Mouse (Mus musculus): Measurements from ENCODE around the gene Lrp2. TPM values are rescaled to one million over a fixed set of nuclear protein-coding genes. Genes with fewer than 3 reads are reported as not detected.

The Lrp2 gene
- polyA plus RNA-seq, 1 experiment from 2014 or later = 1.6 TPM

DNA sequence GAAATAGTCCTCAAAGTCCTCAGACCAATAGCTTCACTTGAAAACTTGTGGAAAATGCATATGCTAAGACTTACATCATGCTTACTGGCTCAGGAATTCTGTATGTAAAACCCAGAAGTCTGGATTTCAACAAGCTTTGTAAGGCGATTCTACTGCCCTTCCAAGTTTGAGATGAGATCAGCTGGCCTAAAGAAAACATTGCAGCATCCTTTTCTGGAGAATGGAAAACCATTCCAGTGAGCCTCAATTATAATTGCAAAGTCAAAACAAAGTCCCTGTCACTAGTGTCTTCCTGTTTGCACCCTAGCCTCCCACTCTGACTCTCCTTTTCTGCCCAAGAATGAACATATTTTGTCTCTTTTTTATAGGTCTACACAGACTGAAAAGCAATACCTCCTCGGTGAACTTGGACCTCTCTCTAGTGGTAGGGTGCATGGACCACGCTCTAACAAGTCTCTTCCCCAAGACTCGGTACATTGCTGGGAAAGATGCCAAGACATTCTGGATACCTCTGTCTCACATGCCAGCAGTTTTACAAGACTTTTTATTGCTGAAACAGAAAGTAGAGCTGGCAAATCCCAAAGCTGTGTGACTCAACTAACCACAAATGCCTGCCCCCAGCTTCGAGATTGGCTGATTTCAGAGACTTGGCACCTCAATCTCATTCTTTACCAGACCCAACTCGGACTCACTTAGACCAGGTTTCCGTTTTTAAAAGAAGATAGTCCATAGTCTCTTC lies 184.8 kb downstream of the Lrp2 start:
- H3K27me3 ChIP-seq (replicated peaks; ENCODE audit: control insufficient read depth, insufficient read depth, low read length) = no peaks in the 10 kb centered on the region
- H3K27ac ChIP-seq (ENCODE audit: low read depth) = no peak overlapping the region
- WGBS = 76% methylated on average over 7 of the region's 7 CpGs
- H3K4me1 ChIP-seq (replicated peaks; ENCODE audit: control insufficient read depth, insufficient read depth, low read length) = no peaks in the 10 kb centered on the region
- no peak overlapping the region for H3K9ac ChIP-seq (ENCODE audit: low read length)
- no peak for ATAC-seq (replicated peaks; ENCODE audit: low FRiP score, low TSS enrichment, low read depth)
- H3K4me3 ChIP-seq (ENCODE audit: low read depth, low read length) = no peak overlapping the region
- H3K4me2 ChIP-seq (ENCODE audit: low read length) = no peak overlapping the region
- H3K9me3 ChIP-seq (ENCODE audit: control insufficient read depth, low read length) = no peaks in the 10 kb centered on the region
- no peaks in the 10 kb centered on the region for H3K36me3 ChIP-seq (ENCODE audit: control insufficient read depth, insufficient read depth, low read length)
- DNase-seq (ENCODE audit: low spot score) = no peak

DNA sequence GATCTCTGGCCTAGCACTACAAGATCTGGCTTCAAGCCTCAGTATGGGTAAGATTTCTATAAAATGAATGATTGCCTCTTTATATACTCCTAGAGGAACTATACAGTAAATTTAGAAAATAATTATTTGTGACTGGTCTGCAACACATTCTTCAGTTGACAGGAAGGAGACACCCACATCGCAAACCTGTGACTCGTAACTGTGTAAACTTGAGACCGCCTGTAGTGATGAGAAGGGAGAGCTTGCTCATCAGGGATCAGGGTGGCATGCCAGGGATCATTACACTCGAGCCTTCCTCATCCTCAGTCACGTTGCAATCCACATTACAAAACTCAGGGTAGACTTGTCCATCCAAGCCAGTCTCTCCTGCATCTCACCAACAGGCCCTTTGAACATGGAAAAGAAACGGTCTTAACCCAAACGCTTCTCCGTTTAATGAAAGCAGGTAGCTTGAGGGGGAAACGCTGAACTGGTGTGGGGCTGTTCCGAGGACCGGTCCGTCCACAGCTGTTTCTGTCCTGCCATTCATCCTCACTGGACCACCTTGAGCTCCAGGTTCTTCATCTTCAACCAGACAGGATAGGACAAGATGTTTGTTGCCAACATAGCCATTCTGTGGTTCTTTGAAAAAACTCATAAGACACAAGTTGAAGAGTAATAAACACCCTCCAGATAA lies 189.0 kb downstream of the Lrp2 start:
- DNase-seq (ENCODE audit: low spot score) = no peak
- Histone ChIP-seq H3K36me3 (ENCODE audit: control insufficient read depth, insufficient read depth, low read length) (no peaks in the 10 kb centered on the region), H3K9ac (ENCODE audit: low read length) (no peak overlapping the region), H3K9me3 (ENCODE audit: control insufficient read depth, low read length) (no peaks in the 10 kb centered on the region), H3K4me2 (ENCODE audit: low read length) (no peak overlapping the region), H3K4me1 (replicated peaks; ENCODE audit: control insufficient read depth, insufficient read depth, low read length) (no peaks in the 10 kb centered on the region), H3K27ac (ENCODE audit: low read depth) (no peak overlapping the region), H3K27me3 (replicated peaks; ENCODE audit: control insufficient read depth, insufficient read depth, low read length) (no peaks in the 10 kb centered on the region), H3K4me3 (ENCODE audit: low read depth, low read length) (no peak overlapping the region)
- no peak for ATAC-seq (replicated peaks; ENCODE audit: low FRiP score, low TSS enrichment, low read depth)
- WGBS = 80% methylated on average over 12 of the region's 12 CpGs

DNA sequence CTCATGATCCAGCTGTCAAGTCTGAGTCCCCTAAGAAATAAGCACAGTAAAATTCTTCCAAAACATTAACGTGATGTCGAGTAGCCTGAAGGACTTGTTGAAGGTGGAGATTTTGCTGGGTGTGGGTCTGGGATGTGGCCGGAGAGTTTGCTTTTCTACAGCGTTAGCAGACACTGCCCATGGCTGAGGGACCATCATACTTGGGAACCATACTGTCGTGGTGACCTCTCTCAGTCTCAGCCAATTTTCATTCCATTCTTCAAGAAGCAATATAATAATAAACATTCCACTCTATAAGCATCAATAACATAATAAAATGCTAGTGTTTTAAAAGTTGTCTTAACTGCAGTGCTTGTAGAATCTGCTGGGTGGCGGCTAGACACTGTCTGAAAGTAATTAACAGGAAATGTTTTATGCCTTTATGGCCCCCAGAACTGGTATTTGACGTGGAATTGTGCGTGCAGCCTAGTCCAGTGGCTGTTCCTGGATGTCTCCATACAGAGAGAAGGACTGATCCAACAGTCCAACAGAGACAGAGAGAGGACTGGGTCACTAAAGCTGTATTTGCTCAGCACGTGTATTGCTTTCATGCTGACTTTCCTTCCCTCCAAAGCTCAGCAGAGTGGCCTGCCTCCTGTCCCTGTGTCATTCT lies 190.1 kb downstream of the Lrp2 start:
- DNase-seq (ENCODE audit: low spot score) (no peak), ATAC-seq (replicated peaks; ENCODE audit: low FRiP score, low TSS enrichment, low read depth) (no peak)
- Histone ChIP-seq H3K4me1 (replicated peaks; ENCODE audit: control insufficient read depth, insufficient read depth, low read length) (no peaks in the 10 kb centered on the region), H3K9ac (ENCODE audit: low read length) (no peak overlapping the region), H3K4me2 (ENCODE audit: low read length) (no peak overlapping the region), H3K36me3 (ENCODE audit: control insufficient read depth, insufficient read depth, low read length) (no peaks in the 10 kb centered on the region), H3K27ac (ENCODE audit: low read depth) (no peak overlapping the region), H3K4me3 (ENCODE audit: low read depth, low read length) (no peak overlapping the region), H3K27me3 (replicated peaks; ENCODE audit: control insufficient read depth, insufficient read depth, low read length) (no peaks in the 10 kb centered on the region), H3K9me3 (ENCODE audit: control insufficient read depth, low read length) (no peaks in the 10 kb centered on the region)
- 38% methylated on average over 9 of the region's 9 CpGs for WGBS

DNA sequence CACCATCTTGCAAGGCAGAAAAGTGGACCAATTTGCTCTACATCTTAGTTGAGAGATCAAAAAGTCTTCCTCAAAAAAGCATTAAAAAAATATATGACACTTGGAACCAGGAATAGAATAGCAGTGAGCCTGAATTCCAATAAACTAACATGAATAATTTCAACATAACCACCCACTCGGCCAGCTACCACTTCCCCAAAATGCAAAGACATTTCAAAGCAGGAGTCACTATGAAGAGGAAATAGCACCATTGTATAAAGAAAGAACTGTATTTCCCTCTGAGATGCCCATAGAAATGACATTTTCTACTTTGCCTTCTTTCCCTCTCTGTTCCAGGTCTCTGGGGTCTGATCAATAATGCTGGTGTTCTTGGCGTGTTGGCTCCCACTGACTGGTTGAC lies 191.9 kb downstream of the Lrp2 start:
- Histone ChIP-seq H3K27me3 (replicated peaks; ENCODE audit: control insufficient read depth, insufficient read depth, low read length) (no peaks in the 10 kb centered on the region), H3K9ac (ENCODE audit: low read length) (no peak overlapping the region), H3K27ac (ENCODE audit: low read depth) (no peak overlapping the region), H3K9me3 (ENCODE audit: control insufficient read depth, low read length) (no peaks in the 10 kb centered on the region), H3K4me2 (ENCODE audit: low read length) (no peak overlapping the region), H3K4me1 (replicated peaks; ENCODE audit: control insufficient read depth, insufficient read depth, low read length) (no peaks in the 10 kb centered on the region), H3K36me3 (ENCODE audit: control insufficient read depth, insufficient read depth, low read length) (no peaks in the 10 kb centered on the region), H3K4me3 (ENCODE audit: low read depth, low read length) (no peak overlapping the region)
- no peak for DNase-seq (ENCODE audit: low spot score)
- no peak for ATAC-seq (replicated peaks; ENCODE audit: low FRiP score, low TSS enrichment, low read depth)
- 92% methylated on average over 2 of the region's 2 CpGs for WGBS

DNA sequence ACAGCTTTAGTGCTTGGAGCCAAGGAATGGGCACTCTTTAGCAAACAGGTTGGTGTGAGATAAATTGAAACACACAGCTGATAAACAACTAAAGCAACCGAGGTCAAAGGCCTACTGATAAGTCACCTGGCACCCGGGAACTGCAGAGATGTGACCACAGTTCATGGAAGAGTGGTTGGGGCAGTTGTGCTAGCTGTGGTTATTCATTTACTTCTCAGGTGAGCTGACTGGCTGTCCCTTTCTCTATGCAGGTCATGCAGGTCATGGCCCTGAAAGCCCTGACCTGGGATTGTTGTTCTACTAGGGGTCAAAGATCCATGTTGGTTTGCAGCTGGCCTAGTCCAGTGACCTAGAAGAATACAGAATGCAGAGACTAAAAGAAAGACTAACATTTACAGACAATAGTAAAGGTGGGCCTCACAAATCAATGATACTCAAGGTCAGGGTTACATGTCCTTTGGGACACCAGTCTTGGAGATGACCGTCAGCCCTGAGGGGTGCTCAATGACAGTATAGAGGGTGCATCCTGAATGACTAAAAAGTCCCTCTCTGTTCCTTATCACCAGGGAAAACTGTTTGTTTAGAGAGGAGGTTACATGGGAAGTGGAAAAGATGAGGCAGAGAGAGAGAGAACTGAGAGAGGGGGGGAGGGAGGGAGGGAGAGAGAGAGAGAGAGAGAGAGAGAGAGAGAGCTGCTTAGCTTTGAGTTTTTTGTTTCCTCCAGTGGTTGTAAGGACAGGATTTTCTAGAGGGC lies 199.6 kb downstream of the Lrp2 start:
- Histone ChIP-seq H3K9ac (ENCODE audit: low read length) (no peak overlapping the region), H3K27ac (ENCODE audit: low read depth) (no peak overlapping the region), H3K27me3 (replicated peaks; ENCODE audit: control insufficient read depth, insufficient read depth, low read length) (no peaks in the 10 kb centered on the region), H3K4me1 (replicated peaks; ENCODE audit: control insufficient read depth, insufficient read depth, low read length) (no peaks in the 10 kb centered on the region), H3K4me3 (ENCODE audit: low read depth, low read length) (no peak overlapping the region), H3K9me3 (ENCODE audit: control insufficient read depth, low read length) (no peaks in the 10 kb centered on the region), H3K36me3 (ENCODE audit: control insufficient read depth, insufficient read depth, low read length) (no peaks in the 10 kb centered on the region), H3K4me2 (ENCODE audit: low read length) (no peak overlapping the region)
- DNase-seq (ENCODE audit: low spot score) (no peak), ATAC-seq (replicated peaks; ENCODE audit: low FRiP score, low TSS enrichment, low read depth) (no peak; the same call in 1 of the 2 replicates)
- 59% methylated on average over 3 of the region's 3 CpGs for WGBS

DNA sequence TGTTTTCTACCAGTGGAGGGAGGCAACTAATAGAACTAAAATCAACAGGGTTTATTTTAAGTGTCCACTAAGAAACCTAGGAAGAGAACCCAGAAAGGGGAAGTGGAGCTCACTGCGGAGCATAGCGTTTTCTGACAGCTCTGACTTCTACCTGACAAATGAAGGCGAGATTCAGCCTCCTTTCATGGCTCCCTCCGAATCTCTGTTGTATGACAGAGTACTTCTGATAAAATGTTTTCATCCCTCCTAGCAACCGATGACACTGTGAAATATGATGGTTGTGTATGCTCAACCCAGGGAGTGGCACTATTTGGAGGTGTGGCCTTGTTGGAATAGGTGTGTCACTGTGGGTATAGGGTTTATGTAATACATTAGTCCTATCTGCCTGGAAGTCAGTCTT lies 203.0 kb downstream of the Lrp2 start:
- H3K4me1 ChIP-seq (replicated peaks; ENCODE audit: control insufficient read depth, insufficient read depth, low read length) = no peaks in the 10 kb centered on the region
- no peak overlapping the region for H3K27ac ChIP-seq (ENCODE audit: low read depth)
- ATAC-seq (replicated peaks; ENCODE audit: low FRiP score, low TSS enrichment, low read depth) = no peak; the same call in 1 of the 2 replicates
- no peak overlapping the region for H3K4me2 ChIP-seq (ENCODE audit: low read length)
- DNase-seq (ENCODE audit: low spot score) = no peak
- no peak overlapping the region for H3K4me3 ChIP-seq (ENCODE audit: low read depth, low read length)
- 70% methylated on average over 5 of the region's 5 CpGs for WGBS
- H3K9me3 ChIP-seq (ENCODE audit: control insufficient read depth, low read length) = no peaks in the 10 kb centered on the region
- no peaks in the 10 kb centered on the region for H3K36me3 ChIP-seq (ENCODE audit: control insufficient read depth, insufficient read depth, low read length)
- H3K27me3 ChIP-seq (replicated peaks; ENCODE audit: control insufficient read depth, insufficient read depth, low read length) = no peaks in the 10 kb centered on the region
- no peak overlapping the region for H3K9ac ChIP-seq (ENCODE audit: low read length)

DNA sequence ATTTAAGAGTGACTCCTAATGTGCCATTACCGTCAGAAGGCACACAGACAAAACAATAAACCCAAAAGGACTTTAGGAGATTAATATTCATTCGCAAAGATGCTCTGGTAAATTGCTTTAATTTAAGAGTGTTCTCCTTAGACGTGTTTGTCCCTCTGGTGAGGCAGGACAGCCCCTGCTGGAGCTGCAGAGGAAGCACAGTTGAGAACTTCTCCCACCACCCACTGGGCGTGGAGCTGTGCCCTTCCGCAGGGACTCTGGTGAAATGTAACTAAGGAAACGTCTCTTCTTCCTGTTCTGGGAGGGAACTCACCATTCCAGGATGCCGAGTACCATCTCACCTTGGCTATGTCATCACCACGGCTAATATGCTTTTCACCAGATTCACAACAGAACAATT lies 204.1 kb downstream of the Lrp2 start:
- Histone ChIP-seq H3K9ac (ENCODE audit: low read length) (no peak overlapping the region), H3K27ac (ENCODE audit: low read depth) (no peak overlapping the region), H3K4me1 (replicated peaks; ENCODE audit: control insufficient read depth, insufficient read depth, low read length) (no peaks in the 10 kb centered on the region), H3K4me2 (ENCODE audit: low read length) (no peak overlapping the region), H3K9me3 (ENCODE audit: control insufficient read depth, low read length) (no peaks in the 10 kb centered on the region), H3K27me3 (replicated peaks; ENCODE audit: control insufficient read depth, insufficient read depth, low read length) (no peaks in the 10 kb centered on the region), H3K4me3 (ENCODE audit: low read depth, low read length) (no peak overlapping the region), H3K36me3 (ENCODE audit: control insufficient read depth, insufficient read depth, low read length) (no peaks in the 10 kb centered on the region)
- WGBS = 44% methylated on average over 8 of the region's 8 CpGs
- ATAC-seq (replicated peaks; ENCODE audit: low FRiP score, low TSS enrichment, low read depth) (no peak), DNase-seq (ENCODE audit: low spot score) (no peak)

DNA sequence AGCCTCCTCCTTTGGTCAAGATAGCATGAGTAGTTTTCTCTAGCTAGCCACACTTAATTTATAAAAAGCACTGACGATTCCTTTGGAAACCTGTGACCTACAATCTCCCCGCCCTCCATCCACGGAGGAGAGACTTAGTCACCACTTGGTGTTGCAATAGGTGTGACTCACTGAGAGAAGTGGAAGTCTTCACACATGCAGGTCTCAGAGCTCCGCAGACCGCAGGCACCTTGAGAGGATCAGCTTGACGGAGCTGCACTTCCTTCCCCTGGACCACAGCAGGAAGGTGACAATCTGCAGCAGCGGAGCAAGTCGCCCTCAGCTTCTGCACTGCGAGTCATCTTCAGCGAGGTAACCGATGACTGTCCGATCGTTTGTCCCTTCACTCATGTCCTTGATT lies 205.6 kb downstream of the Lrp2 start, which contains the start of gene Dhrs9:
TSS of gene Dhrs9 (plus strand) at position 165 of the 400 bp plus-strand sequence.
- no peak within 1 kb of the TSS for H3K4me3 ChIP-seq (ENCODE audit: low read depth, low read length)
- DNase-seq (ENCODE audit: low spot score) (no peak), ATAC-seq (replicated peaks; ENCODE audit: low FRiP score, low TSS enrichment, low read depth) (peak; percentile 77)
- WGBS = 49% methylated on average over 13 of the region's 13 CpGs
- H3K36me3 ChIP-seq (ENCODE audit: control insufficient read depth, insufficient read depth, low read length) = no peaks in the 10 kb centered on the region
- H3K4me1 ChIP-seq (replicated peaks; ENCODE audit: control insufficient read depth, insufficient read depth, low read length) = no peaks in the 10 kb centered on the region
- H3K4me2 ChIP-seq (ENCODE audit: low read length) = no peak within 1 kb of the TSS
- no peak within 1 kb of the TSS for H3K27ac ChIP-seq (ENCODE audit: low read depth)
- H3K9ac ChIP-seq (ENCODE audit: low read length) = no peak within 1 kb of the TSS
- no peaks in the 10 kb centered on the region for H3K27me3 ChIP-seq (replicated peaks; ENCODE audit: control insufficient read depth, insufficient read depth, low read length)
- H3K9me3 ChIP-seq (ENCODE audit: control insufficient read depth, low read length) = no peaks in the 10 kb centered on the region

Data from intestine, embryonic 14.5 days (tissue).